Mouse (Mus musculus): ENCODE measurements around the gene 1500011B03Rik.

GRCm38 (mm10) chr5:114780912-114781311, 42.4 kb downstream of the 1500011B03Rik start:
- TF ChIP-seq POLR2A (IDR thresholded peaks at IDR 0.05; ENCODE audit: control insufficient read depth, low read depth, low read length): no peak
- TF ChIP-seq CTCF (IDR thresholded peaks at IDR 0.05; ENCODE audit: control insufficient read depth, insufficient read depth, insufficient replicate concordance, low read depth, low read length): no peak

All from testis, adult 2 months (tissue).